Mouse (Mus musculus): ENCODE results near the gene Gm4131. TPM values are rescaled to one million over a fixed set of nuclear protein-coding genes. Genes with fewer than 3 reads are reported as not detected.
"Not testable (repeated sequence)": the region's sequence is repeated elsewhere in the genome, so short reads cannot be mapped to it uniquely, and the experiment has no call there.

Gene Gm4131
- polyA plus RNA-seq (2016; fragmentation: Nextera tagmentation; extraction: Ambion mirVana) = not detected in 2 replicates

DNA sequence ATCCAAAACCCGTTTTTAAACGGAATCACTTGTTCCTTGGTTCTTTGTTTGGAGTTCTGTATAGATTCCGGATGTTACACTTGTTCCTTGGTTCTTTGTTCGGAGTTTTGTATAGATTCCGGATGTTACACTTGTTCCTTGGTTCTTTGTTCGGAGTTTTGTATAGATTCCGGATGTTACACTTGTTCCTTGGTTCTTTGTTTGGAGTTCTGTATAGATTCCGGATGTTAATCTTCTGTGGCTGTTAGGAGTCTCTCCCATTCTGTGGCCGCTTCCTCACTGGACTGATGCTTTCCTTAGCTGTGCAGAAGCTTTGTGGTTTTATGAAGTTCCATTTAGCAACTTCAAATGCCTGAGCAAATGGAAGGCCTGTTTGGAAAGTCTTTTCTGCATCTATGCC lies at the start of gene Gm4131:
TSS of gene Gm4131 (minus strand) at position 101 of the 400 bp plus-strand sequence.
- WGBS = 86% methylated on average over 9 of the region's 9 CpGs
- H3K36me3 ChIP-seq = not testable (repeated sequence)

DNA sequence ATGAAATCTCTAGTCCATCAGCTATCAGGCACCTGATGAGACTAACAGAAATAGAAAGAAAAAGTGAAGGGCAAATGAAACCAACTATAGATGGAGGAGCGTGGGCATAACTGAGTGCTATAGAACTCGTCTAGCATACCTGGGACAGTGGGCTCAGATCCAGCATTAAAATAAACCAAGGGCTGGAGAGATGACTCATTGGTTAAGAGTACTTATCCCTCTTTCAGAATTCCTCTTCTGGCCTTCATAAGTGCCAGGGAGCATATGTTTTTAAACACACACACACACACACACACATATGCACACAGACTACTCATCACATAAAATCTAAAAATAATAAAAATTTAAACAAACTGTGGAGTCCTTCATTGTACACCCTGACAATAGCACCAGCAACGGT lies 43.2 kb upstream of the Gm4131 start:
- Histone ChIP-seq H3K27me3 (ENCODE audit: insufficient read depth, poor library complexity, severe bottlenecking) (no peaks in the 10 kb centered on the region), H3K4me1 (no peaks in the 10 kb centered on the region), H3K4me3 (no peak overlapping the region), H3K9me3 (no peaks in the 10 kb centered on the region), H3K36me3 (no peaks in the 10 kb centered on the region), H3K27ac (no peak overlapping the region)
- DNase-seq (ENCODE audit: low spot score) = no peak
- 62% methylated on average over 3 of the region's 3 CpGs for WGBS

More for the DNA sequence above, at the start of gene Gm4131:
- H3K4me1 ChIP-seq = peaks cover 19% of the 10 kb centered on the region
- not testable (repeated sequence) for DNase-seq (ENCODE audit: low spot score); H3K4me3 ChIP-seq; H3K27me3 ChIP-seq (ENCODE audit: insufficient read depth, poor library complexity, severe bottlenecking); H3K27ac ChIP-seq; H3K9me3 ChIP-seq

DNA sequence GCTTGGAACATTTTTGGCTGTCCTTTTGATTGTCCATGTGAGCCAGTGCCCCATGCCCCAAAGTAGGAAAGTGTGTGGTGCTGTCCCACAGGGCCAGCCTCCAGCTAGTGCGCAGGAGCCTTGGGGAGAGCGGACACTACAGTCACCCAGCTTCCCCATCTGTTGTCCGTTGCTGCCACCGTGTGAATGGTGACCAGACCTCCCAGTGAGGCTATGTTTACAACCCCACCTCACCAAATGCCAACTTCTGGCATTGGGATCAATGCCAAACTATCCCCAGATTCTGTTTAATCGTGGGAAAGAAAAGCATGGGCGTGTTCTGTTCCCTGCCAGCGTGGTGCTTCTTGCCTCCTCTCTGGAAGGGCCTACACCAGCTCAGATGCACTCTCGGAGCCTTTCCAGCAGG lies 41.1 kb upstream of the Gm4131 start:
- no peak overlapping the region for H3K27ac ChIP-seq
- H3K4me1 ChIP-seq = peaks cover 5% of the 10 kb centered on the region
- no peak overlapping the region for H3K4me3 ChIP-seq
- no peaks in the 10 kb centered on the region for H3K9me3 ChIP-seq
- no peaks in the 10 kb centered on the region for H3K27me3 ChIP-seq (ENCODE audit: insufficient read depth, poor library complexity, severe bottlenecking)
- 74% methylated on average over 8 of the region's 8 CpGs for WGBS
- no peak for DNase-seq (ENCODE audit: low spot score)
- H3K36me3 ChIP-seq = no peaks in the 10 kb centered on the region

DNA sequence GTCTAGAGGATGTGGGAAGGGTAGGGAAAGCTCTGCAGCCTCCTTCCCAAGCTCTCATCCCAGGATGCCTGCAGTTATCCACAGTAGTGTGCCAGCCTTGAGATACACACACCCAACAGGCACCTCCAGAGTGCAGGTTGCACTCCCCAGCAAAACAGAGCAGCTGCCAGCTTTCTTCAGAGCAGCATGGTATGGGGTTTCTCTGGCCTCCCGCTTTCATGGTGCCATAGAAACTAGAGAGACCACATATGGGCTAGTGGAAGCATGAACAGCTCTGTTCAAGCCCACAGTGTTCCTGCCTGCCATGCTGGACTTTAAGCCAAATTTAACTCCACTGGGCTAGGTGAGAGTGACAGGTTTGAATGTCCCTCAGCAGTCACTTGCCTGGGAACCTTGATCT lies 36.1 kb upstream of the Gm4131 start:
- H3K27me3 ChIP-seq (ENCODE audit: insufficient read depth, poor library complexity, severe bottlenecking) = no peaks in the 10 kb centered on the region
- no peaks in the 10 kb centered on the region for H3K9me3 ChIP-seq
- H3K36me3 ChIP-seq = no peaks in the 10 kb centered on the region
- no peak for DNase-seq (ENCODE audit: low spot score)
- WGBS = 75% methylated on average over 1 of the region's 1 CpGs
- H3K4me1 ChIP-seq = peaks cover 13% of the 10 kb centered on the region
- no peak overlapping the region for H3K27ac ChIP-seq
- no peak overlapping the region for H3K4me3 ChIP-seq

DNA sequence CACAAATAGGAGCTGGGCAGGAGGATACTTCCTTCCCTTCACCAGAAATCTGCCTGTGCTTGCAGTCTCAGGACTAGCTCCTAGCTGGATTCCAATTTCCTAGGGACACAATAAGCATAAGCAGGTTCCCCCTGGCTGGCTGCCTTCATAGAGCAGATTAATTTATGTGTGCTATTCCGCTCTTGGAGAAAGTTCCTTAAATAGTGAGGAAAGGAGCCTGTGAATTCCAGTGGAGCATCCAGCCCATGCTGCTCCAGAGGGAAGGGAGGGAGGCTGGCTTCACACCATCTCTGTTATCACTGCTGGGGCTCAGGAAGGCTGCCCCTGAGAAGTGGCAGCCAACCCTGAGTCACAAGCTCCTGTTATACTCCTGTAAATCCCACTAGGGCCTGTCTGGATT lies 35.5 kb upstream of the Gm4131 start:
- no peaks in the 10 kb centered on the region for H3K9me3 ChIP-seq
- no peak for DNase-seq (ENCODE audit: low spot score)
- no peak overlapping the region for H3K4me3 ChIP-seq
- no peaks in the 10 kb centered on the region for H3K27me3 ChIP-seq (ENCODE audit: insufficient read depth, poor library complexity, severe bottlenecking)
- 43% methylated on average over 1 of the region's 1 CpGs for WGBS
- H3K27ac ChIP-seq = no peak overlapping the region
- no peaks in the 10 kb centered on the region for H3K36me3 ChIP-seq
- H3K4me1 ChIP-seq = peaks cover 13% of the 10 kb centered on the region

DNA sequence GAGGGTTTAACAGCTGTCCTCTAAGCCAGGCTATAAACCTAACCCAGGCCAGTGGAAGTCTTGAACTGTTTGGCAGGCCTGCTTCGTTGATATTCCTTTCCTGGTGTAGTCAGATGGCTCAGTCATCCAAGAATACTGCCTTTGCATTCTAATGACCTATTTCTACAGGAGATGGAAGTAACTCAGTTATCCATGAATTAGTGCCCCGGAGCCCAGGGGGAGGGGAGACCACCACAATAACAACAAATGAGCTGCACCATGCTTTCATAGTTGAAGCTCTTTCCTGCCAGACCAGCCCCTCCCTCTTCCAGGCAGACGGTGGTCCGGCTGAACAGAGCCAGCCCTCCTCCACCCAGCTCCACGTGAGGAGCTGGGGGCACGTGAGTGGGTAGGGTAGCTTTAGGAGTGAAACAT lies 33.4 kb upstream of the Gm4131 start:
- Histone ChIP-seq H3K27ac (no peak overlapping the region), H3K4me3 (no peak overlapping the region), H3K27me3 (ENCODE audit: insufficient read depth, poor library complexity, severe bottlenecking) (no peaks in the 10 kb centered on the region), H3K36me3 (no peaks in the 10 kb centered on the region), H3K4me1 (peaks cover 13% of the 10 kb centered on the region), H3K9me3 (no peaks in the 10 kb centered on the region)
- DNase-seq (ENCODE audit: low spot score) = no peak
- 78% methylated on average over 6 of the region's 6 CpGs for WGBS

DNA sequence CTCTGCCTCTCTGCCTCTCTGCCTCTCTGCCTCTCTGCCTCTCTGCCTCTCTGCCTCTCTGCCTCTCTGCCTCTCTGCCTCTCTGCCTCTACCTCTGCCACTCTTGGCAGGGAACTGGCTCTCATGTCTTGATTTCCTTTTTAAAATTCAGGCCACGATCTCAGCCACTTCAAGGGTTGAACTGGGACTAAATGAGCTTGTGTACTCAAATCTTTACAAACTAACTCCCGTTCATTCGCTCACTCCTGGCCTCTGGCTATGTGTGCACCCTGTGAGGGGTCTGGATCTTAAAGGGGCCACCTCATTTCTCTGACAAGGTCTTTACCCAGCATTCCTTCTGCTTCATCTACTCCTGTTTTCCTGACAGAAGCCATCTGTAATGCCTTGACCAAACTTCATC lies 18.6 kb upstream of the Gm4131 start:
- Histone ChIP-seq H3K9me3 (no peaks in the 10 kb centered on the region), H3K36me3 (no peaks in the 10 kb centered on the region), H3K4me3 (no peak overlapping the region), H3K27me3 (ENCODE audit: insufficient read depth, poor library complexity, severe bottlenecking) (peaks cover 9% of the 10 kb centered on the region; the same call in 1 of the 2 replicates), H3K27ac (no peak overlapping the region), H3K4me1 (0 out of 2 replicates have a peak, but pooled peaks cover 3% of the 10 kb centered on the region)
- no peak for DNase-seq (ENCODE audit: low spot score)
- 54% methylated on average over 3 of the region's 3 CpGs for WGBS

DNA sequence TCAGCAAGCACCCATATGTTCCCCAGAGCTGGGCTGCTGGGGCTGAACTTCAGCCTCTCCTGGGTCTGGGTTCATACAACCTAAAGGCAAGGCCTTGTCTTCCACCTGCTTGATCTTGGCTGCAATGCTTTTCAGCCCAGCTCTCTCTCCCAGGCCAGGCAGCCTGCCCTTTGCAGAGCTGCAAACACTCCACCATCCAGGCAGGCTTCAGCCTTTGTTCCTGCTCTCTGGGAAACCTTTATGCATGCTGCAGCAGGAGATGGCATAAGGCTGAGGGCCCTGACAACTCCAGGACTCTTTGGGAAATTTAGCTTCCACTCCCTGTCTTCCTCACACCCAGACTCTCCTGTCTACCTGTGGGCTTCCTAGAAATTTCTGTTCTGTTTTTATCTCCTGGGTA lies 17.9 kb upstream of the Gm4131 start:
- H3K27me3 ChIP-seq (ENCODE audit: insufficient read depth, poor library complexity, severe bottlenecking) = peaks cover 9% of the 10 kb centered on the region; the same call in 1 of the 2 replicates

DNA sequence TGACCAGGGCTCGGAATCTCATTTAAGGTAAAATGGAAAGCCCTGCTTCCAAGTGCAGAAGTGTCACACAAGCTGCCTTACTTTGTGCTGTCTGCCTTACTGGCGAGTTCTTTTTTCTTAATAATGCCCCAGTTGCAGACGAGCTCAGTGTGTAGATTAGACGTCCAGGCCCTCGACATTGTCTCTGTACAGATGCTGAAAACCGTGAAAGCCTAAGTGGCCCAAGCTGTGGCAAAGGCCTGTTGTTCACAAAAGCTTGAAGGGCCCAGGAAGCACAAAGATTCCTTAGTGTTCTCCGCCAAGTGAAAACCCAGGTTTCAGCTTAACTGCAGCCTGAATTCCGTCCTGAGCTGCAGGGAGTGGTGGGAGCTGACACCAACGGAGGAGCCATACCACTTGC lies 15.0 kb upstream of the Gm4131 start:
- Histone ChIP-seq H3K4me1 (0 out of 2 replicates have a peak, but pooled peaks cover 3% of the 10 kb centered on the region), H3K27ac (no peak overlapping the region), H3K4me3 (no peak overlapping the region), H3K36me3 (no peaks in the 10 kb centered on the region), H3K27me3 (ENCODE audit: insufficient read depth, poor library complexity, severe bottlenecking) (0 out of 2 replicates have a peak, but pooled peaks cover 5% of the 10 kb centered on the region), H3K9me3 (no peaks in the 10 kb centered on the region)
- 73% methylated on average over 9 of the region's 9 CpGs for WGBS
- DNase-seq (ENCODE audit: low spot score) = no peak

More for the DNA sequence above, 17.9 kb upstream of the Gm4131 start:
- Histone ChIP-seq H3K9me3 (no peaks in the 10 kb centered on the region), H3K27ac (no peak overlapping the region), H3K4me1 (0 out of 2 replicates have a peak, but pooled peaks cover 3% of the 10 kb centered on the region), H3K4me3 (no peak overlapping the region), H3K36me3 (no peaks in the 10 kb centered on the region)
- DNase-seq (ENCODE audit: low spot score) = no peak

DNA sequence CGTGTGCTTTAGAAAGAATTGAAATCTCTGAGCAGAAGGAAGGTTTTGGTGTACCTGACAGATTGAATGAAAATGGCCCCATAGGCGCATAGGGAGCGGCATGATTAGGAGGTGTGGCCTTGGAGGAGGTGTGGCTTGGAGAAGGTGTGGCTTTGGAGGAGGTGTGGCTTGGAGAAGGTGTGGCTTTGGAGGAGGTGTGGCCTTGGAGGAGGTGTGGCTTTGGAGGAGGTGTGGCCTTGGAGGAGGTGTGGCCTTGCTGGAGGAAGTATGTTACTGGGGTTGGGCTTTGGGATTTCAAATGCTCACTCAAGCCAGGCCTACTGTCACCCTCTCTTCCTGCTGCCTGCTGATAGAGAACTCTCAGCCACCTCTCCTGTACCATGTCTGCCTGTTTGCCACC lies 14.2 kb upstream of the Gm4131 start:
- H3K27me3 ChIP-seq (ENCODE audit: insufficient read depth, poor library complexity, severe bottlenecking) = 0 out of 2 replicates have a peak, but pooled peaks cover 5% of the 10 kb centered on the region
- WGBS = 82% methylated on average over 3 of the region's 3 CpGs
- H3K4me1 ChIP-seq = 0 out of 2 replicates have a peak, but pooled peaks cover 7% of the 10 kb centered on the region
- no peak overlapping the region for H3K27ac ChIP-seq
- H3K4me3 ChIP-seq = no peak overlapping the region
- no peaks in the 10 kb centered on the region for H3K9me3 ChIP-seq
- no peak for DNase-seq (ENCODE audit: low spot score)
- H3K36me3 ChIP-seq = no peaks in the 10 kb centered on the region

DNA sequence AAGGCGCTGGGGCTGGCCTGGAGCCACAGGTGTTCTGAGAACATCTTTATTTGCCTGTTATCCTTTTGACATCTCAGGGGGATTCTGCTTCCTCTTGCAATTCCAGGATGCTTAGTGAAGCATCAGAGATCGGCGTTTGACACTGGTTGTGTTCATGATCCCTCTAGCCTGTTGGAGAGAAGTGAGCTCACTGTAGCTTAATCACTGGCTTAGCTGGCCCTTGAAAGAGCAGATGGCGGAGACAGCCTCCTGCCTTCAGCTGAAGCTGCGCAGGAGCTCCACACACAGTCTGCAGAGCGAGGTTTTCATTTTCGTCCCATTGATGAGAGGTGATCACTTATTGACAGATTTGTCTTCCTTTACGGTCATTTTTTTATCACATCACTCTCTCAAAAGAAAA lies 9.1 kb upstream of the Gm4131 start:
- peaks cover 13% of the 10 kb centered on the region for H3K4me1 ChIP-seq
- DNase-seq (ENCODE audit: low spot score) = no peak
- H3K9me3 ChIP-seq = no peaks in the 10 kb centered on the region
- 72% methylated on average over 8 of the region's 8 CpGs for WGBS
- H3K4me3 ChIP-seq = no peak overlapping the region
- H3K36me3 ChIP-seq = no peaks in the 10 kb centered on the region
- no peak overlapping the region for H3K27ac ChIP-seq
- H3K27me3 ChIP-seq (ENCODE audit: insufficient read depth, poor library complexity, severe bottlenecking) = 0 out of 2 replicates have a peak, but pooled peaks cover 5% of the 10 kb centered on the region

DNA sequence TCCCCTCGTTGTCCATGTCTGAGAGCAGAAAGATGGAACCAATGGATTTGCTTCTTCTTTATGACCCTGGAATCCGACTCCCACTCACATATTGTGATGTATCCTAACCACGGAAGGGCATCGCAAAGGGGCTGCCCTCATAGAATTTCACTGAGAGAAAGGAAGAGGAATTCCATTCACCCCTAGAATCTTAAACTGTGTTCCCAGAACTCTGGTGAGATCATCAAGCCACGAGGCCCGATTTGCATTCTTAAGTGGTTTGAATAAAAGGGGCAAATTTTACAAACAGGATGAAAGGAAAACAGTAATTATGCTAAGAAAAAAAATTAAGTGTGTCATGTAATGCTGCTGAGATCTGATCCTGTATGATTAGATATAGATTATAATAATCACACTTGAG lies 8.2 kb upstream of the Gm4131 start:
- no peaks in the 10 kb centered on the region for H3K36me3 ChIP-seq
- WGBS = 71% methylated on average over 6 of the region's 6 CpGs
- H3K27ac ChIP-seq = no peak overlapping the region
- no peaks in the 10 kb centered on the region for H3K9me3 ChIP-seq
- H3K4me1 ChIP-seq = peaks cover 16% of the 10 kb centered on the region
- no peak for DNase-seq (ENCODE audit: low spot score)
- H3K27me3 ChIP-seq (ENCODE audit: insufficient read depth, poor library complexity, severe bottlenecking) = 0 out of 2 replicates have a peak, but pooled peaks cover 5% of the 10 kb centered on the region
- no peak overlapping the region for H3K4me3 ChIP-seq

DNA sequence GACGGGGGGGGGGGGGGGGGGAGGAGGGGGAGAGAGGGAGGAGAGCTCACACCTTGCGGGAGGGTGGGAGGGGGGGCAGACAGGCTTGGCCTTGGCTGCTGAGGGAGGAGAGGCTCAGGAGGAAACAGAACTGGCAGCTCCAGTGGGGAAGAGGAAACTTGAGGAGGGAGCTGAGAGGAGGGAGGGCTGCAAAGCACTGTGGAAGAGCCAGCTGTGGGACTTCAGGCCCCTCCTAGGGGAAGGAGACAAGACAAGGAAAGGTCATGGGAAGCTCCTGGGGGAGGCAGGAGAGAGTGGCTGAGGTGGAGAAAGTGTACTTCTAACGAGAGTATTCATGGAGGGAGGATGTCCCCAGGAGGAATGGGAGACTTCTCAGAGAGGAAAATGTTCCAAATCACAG lies 6.7 kb upstream of the Gm4131 start:
- 0% methylated on average over 2 of the region's 3 CpGs for WGBS
- DNase-seq (ENCODE audit: low spot score) = no peak
- Histone ChIP-seq H3K4me3 (0 out of 2 replicates have a peak overlapping the region, but pooled peaks have one; percentile 15), H3K4me1 (peaks cover 21% of the 10 kb centered on the region), H3K9me3 (no peaks in the 10 kb centered on the region), H3K36me3 (no peaks in the 10 kb centered on the region), H3K27ac (no peak overlapping the region), H3K27me3 (ENCODE audit: insufficient read depth, poor library complexity, severe bottlenecking) (0 out of 2 replicates have a peak, but pooled peaks cover under 1% of the 10 kb centered on the region)

DNA sequence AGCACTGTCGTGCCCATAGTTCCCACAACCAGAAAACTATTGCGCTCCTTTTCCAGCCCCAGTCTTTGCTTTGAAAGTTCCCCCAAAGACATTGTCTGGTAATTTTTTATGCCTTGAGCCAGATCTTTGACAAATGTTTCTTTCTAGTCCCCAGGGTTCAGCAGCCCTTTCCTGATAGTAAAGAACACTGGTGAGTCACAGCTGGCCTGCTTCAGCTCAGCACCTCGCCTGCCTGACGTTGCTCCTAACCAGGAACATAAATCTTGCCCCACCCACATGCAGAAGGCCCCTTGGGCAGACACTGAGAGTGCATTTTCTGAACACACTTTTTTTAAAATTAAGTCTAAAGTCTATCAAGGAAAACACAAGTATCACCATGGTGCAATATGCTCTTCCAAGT lies 3.6 kb upstream of the Gm4131 start:
- DNase-seq (ENCODE audit: low spot score) = no peak
- no peaks in the 10 kb centered on the region for H3K36me3 ChIP-seq
- no peaks in the 10 kb centered on the region for H3K27me3 ChIP-seq (ENCODE audit: insufficient read depth, poor library complexity, severe bottlenecking)
- H3K4me1 ChIP-seq = peaks cover 23% of the 10 kb centered on the region
- peak overlapping the region; percentile 47; the same call in 1 of the 2 replicates for H3K27ac ChIP-seq
- H3K9me3 ChIP-seq = no peaks in the 10 kb centered on the region
- whole genome bisulfite sequencing = 26% methylated on average over 4 of the region's 4 CpGs
- no peak overlapping the region for H3K4me3 ChIP-seq

Measured in heart, embryonic 10.5 days (tissue).